Mouse (Mus musculus) adrenal gland, postnatal 10 days (tissue): Measurements from ENCODE around the gene Dpep1. TPM values are rescaled to one million over a fixed set of nuclear protein-coding genes. Genes with fewer than 3 reads are reported as not detected.

Experiments
- DNase-seq: peaks from one replicate; pipeline ENCODE4 v3.0.0; 2021; ENCODE audit warnings: mixed read lengths
- total RNA-seq, 2 experiments: library from RNA; stranded (reverse); gene quantifications; 2 replicates each; pipeline ENCODE4 v1.2.3; 2021

Gene Dpep1
- total RNA-seq, 2 experiments from 2014 or later, result 19.1 to 33.3 TPM

- no peak for DNase-seq
Measured at GRCm38 (mm10) chr8:123250940-123251339, 64.9 kb downstream of the Dpep1 start.

Other genes with a start within 250 kb of the Dpep1 start
- 100 to 1,000 TPM in 1 of 2 experiments, 10 to 100 TPM in 1; 73.9 to 103 TPM for gene Ankrd11, start 144.0 kb upstream of the Dpep1 start, total RNA-seq
- 10 to 100 TPM; 64.9 to 82.8 TPM for gene Spg7, start 123.3 kb upstream of the Dpep1 start, total RNA-seq
- gene Rpl13, start 83.9 kb upstream of the Dpep1 start, total RNA-seq, result 100 to 1,000 TPM; 682 to 692 TPM
- gene Cpne7, start 68.9 kb upstream of the Dpep1 start, total RNA-seq, result 1 to 10 TPM; 4.9 to 5.1 TPM
- gene Sult5a1, start 27.9 kb upstream of the Dpep1 start, total RNA-seq, result 10 to 100 TPM in 1 of 2 experiments, 1 to 10 TPM in 1; 9.0 to 10.3 TPM
- gene Chmp1a, start 26.5 kb downstream of the Dpep1 start, total RNA-seq, result 10 to 100 TPM; 76.0 to 81.4 TPM
- gene Spata33, start 26.6 kb downstream of the Dpep1 start, total RNA-seq, result 1 to 10 TPM; 1.9 to 3.4 TPM
- gene Cdk10, start 38.6 kb downstream of the Dpep1 start, total RNA-seq, result 10 to 100 TPM; 43.6 to 56.7 TPM
- 10 to 100 TPM in 1 of 2 experiments, 1 to 10 TPM in 1; 9.5 to 16.7 TPM for gene Spata2l, start 50.0 kb downstream of the Dpep1 start, total RNA-seq
- 10 to 100 TPM; 17.0 to 21.3 TPM for gene Zfp276, start 68.0 kb downstream of the Dpep1 start, total RNA-seq
- 10 to 100 TPM; 23.1 to 26.7 TPM for gene Vps9d1, start 68.1 kb downstream of the Dpep1 start, total RNA-seq
- gene Fanca, start 132.3 kb downstream of the Dpep1 start, total RNA-seq, result 10 to 100 TPM in 1 of 2 experiments, 1 to 10 TPM in 1; 7.7 to 10.6 TPM
- 1 to 10 TPM; 2.0 to 2.5 TPM for gene Spire2, start 146.5 kb downstream of the Dpep1 start, total RNA-seq
- gene Tcf25, start 187.5 kb downstream of the Dpep1 start, total RNA-seq, result 100 to 1,000 TPM; 177 TPM
- gene Mc1r, start 220.9 kb downstream of the Dpep1 start, total RNA-seq, result not detected
- gene Tubb3, start 225.2 kb downstream of the Dpep1 start, total RNA-seq, result 10 to 100 TPM; 29.3 to 74.9 TPM
- gene Def8, start 237.3 kb downstream of the Dpep1 start, total RNA-seq, result 10 to 100 TPM; 33.2 to 40.3 TPM